Mouse (Mus musculus) telencephalon, adult 2 months (tissue): ENCODE results near the gene Prl2c3.
"Not testable (repeated sequence)": the region's sequence is repeated elsewhere in the genome, so short reads cannot be mapped to it uniquely, and the experiment has no call there.

Experiments used
- DNase-seq: peaks from one replicate; pipeline ENCODE4 v3.0.0-alpha.2; 2011; ENCODE audit warnings: low read depth, low spot score

Prl2c3 gene

DNA sequence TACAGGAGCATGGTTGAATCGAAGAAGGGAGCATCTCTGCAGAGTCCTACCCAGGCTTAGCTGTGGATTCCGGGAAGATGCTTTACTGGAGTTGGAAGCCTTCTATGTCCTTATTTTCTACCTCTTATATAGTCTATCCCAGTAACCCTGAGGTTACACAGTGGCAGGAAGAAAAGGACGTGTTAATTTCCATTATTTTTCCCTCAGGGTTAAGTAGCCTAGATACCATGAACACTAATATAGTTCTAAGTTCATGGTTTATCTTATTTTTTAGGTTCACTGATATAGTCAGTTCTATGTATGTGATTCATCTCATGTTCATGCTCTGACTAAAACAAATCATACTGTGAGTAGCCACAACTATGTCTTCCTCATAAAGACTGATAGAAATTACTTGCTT is at the start of gene Prl2c3:
TSS of gene Prl2c3 (minus strand) at position 101 of the 400 bp plus-strand sequence.
- not testable (repeated sequence) for DNase-seq

DNA sequence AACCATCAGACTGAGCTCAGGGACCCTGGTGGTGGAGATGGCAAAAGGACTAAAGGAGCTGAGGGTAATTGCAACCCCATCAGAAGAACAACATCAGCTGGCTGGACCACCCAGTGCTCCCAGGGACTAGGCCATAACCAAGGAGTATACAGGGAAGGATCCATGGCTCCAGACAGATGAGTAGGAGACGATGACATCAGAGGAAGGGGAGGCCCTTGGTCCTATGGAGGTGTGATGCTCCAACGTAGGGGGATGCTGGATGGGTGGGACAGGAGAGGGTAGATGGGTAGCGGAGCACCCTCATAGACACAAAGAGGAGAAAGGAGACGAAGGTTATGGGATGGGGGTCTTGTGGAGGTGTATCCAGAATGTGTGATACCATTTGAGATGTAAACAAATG is 48.4 kb upstream of the Prl2c3 start:
- DNase-seq, result not testable (repeated sequence)

GRCm38 (mm10) chr13:12844701-12845100 is 44.8 kb upstream of the Prl2c3 start:
- not testable (repeated sequence) for DNase-seq

- DNase-seq, result not testable (repeated sequence)
These were observed 37.7 kb upstream of the Prl2c3 start for GRCm38 (mm10) chr13:12837546-12837945.

GRCm38 (mm10) chr13:12831769-12832168 is 31.9 kb upstream of the Prl2c3 start:
- no peak for DNase-seq

DNA sequence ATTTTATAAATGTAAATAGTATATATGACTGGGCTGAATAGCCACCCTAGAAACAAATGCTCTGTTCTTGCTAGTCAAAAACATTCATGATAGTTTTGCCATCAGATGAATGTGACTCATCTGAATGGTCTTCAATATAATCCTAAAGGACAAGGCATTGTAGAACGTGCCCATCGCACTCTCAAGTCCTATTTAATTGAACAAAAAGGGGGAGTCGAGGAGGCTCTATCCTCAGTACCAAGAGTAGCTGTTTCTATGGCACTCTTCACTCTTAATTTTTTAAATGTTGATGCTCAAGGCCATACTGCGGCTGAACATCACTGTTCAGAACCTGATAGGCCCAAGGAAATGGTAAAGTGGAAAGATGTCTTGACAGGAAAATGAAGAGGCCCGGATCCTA is 29.2 kb upstream of the Prl2c3 start:
- DNase-seq, result no peak

DNA sequence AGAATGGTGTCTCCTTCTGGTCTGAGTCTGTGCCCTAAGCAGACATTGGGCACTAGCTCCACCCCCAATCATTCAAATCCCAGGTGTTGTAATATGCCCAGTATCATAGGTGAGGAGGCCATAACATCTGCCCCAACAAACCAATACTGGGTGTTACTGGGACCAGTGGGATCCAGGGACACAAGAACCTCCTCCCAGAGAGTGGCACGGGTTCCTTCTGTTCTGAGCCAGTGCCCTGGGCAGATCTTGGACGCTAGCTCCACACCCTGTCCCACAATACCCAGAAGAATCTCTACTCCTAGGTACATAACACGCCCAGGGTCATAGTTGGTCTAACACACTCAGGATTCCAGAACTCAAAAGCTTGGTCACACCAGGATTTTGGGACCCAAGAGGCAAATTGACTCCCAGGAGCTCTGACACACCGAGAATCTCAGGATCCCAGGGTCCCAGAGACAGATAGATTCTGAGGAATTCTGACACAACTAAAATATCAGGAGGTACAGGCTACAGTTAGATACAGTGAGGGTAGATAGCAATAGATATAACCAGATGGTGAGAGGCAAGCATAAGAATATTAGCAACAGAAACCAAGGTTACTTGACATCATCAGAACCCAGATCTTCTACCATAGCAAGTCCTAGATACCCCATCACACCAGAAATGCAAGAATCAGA is 24.8 kb upstream of the Prl2c3 start:
- not testable (repeated sequence) for DNase-seq

GRCm38 (mm10) chr13:12813734-12814424 is 14.0 kb upstream of the Prl2c3 start:
- DNase-seq, result not testable (repeated sequence)

- DNase-seq, result no peak
These were observed 9.7 kb upstream of the Prl2c3 start for GRCm38 (mm10) chr13:12809591-12809990.

DNA sequence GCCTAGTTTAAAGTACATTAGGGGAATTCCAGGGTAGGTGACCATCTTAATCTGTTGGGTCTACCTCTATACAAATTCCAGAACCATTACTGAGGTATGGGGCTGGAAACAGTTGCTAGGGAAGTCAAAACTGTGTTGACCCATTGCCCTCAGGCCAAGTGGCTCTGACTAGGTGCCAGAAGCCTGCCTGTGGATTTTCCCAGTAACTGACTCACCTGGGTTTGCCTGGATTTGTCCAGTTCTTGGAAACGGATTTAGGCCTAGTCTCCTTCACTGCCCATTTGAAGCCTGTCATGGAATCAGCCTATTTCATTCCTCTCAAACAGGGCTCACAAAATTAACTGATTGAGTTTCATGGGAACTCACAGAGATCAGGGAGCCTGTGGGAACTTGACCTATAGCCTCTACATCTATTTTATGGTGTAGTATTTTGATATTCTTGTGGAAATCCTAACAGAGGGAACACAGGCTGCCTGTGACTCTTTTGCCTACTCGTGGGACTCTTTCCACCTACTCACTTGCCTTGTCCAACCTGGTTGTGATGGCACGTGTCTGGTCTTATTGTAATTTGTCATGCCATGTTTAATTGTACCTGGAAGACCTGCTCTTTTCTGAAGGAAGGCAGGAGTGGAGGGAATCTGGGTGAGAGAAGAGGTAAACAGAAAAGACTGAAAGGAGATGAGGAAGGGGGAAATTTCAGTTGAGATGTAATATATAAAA is 9.1 kb upstream of the Prl2c3 start:
- not testable (repeated sequence) for DNase-seq

GRCm38 (mm10) chr13:12806496-12806895 is 6.6 kb upstream of the Prl2c3 start:
- DNase-seq, result not testable (repeated sequence)

GRCm38 (mm10) chr13:12769442-12770091 is 30.3 kb downstream of the Prl2c3 start:
- DNase-seq, result not testable (repeated sequence)
